Mouse (Mus musculus) embryonic fibroblast, embryonic 13.5 days (primary cell): ENCODE measurements around the gene Prr12. TPM values are rescaled to one million over a fixed set of nuclear protein-coding genes. Genes with fewer than 3 reads are reported as not detected.

Experiments used
- H3K27ac ChIP-seq: 2 replicates; pipeline ENCODE4 v1.5.1; 2012; ENCODE audit warnings: low read length, control low read depth, inconsistent platforms; ENCODE audit not compliant: insufficient read depth
- H3K4me1 ChIP-seq: 2 replicates; pipeline ENCODE4 v1.6.1; 2011; ENCODE audit warnings: low read length; ENCODE audit not compliant: control insufficient read depth, insufficient read depth
- H3K4me3 ChIP-seq: 2 replicates; pipeline ENCODE4 v1.5.1; 2011; ENCODE audit warnings: mild to moderate bottlenecking, control low read depth, low read length; ENCODE audit not compliant: insufficient read depth
- CTCF ChIP-seq: IDR thresholded peaks from 2 replicates; pipeline ENCODE4 v1.5.1; 2011; ENCODE audit warnings: mild to moderate bottlenecking, control low read depth, low read length, moderate library complexity, borderline replicate concordance; ENCODE audit not compliant: insufficient read depth
- POLR2A ChIP-seq: IDR thresholded peaks from 2 replicates; pipeline ENCODE4 v1.6.1; 2011; ENCODE audit warnings: low read depth, mild to moderate bottlenecking, control low read depth, low read length, moderate library complexity
- polyA plus RNA-seq: library from polyadenylated mRNA; stranded (reverse); fragments of >200 nt; gene quantifications from 2 replicates; pipeline ENCODE4 v1.2.4, GENCODE M21; 2011; ENCODE audit warnings: low read depth; ENCODE audit not compliant: missing spikeins, insufficient read length

Prr12 gene
- polyA plus RNA-seq, 1 experiment: 15.4 TPM

DNA sequence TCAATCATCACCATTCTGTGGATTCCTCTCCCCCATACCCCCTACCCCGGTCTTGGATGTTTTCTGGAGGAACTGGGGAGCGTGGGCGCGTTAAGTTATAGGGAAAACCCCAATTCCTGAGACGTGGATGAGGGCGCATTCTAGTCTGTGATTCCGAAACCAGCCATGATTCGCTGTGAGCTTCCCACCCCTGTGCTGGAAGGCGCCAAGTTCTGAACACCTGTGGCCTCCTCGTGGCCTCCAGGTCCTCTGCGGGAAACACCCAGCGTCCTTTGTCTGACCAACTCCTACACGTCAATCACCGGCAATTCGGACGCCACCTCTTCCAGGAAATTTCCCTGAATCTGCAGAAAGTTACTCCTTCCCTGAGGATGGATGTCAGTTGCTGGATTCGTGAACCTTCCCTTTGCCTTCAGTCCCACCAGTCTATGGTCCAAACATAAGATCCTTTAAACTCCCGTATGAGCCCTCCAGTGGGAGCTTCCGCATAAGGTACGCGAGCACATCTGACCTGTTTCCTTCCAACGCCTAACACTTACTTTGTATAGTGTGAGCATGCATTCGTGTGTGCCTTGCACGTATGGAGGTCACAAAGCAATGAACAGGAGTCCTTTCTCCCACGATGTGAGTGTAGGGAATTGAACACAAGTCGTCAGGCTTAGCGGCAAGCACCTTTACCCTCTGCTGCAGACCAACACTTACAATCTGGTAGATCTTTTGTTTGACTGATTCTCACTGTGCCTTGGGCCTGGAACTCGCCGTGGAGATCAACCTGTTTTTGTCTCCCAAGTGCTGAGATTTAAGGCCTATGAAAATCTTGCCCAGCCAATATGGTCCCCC lies 65.6 kb downstream of the Prr12 start:
- peak overlapping the region; percentile 85 for H3K27ac ChIP-seq
- H3K4me3 ChIP-seq: peak overlapping the region; percentile 79
- no peaks in the 10 kb centered on the region for H3K4me1 ChIP-seq
- TF ChIP-seq POLR2A: peak; percentile 82
- TF ChIP-seq CTCF: no peak

DNA sequence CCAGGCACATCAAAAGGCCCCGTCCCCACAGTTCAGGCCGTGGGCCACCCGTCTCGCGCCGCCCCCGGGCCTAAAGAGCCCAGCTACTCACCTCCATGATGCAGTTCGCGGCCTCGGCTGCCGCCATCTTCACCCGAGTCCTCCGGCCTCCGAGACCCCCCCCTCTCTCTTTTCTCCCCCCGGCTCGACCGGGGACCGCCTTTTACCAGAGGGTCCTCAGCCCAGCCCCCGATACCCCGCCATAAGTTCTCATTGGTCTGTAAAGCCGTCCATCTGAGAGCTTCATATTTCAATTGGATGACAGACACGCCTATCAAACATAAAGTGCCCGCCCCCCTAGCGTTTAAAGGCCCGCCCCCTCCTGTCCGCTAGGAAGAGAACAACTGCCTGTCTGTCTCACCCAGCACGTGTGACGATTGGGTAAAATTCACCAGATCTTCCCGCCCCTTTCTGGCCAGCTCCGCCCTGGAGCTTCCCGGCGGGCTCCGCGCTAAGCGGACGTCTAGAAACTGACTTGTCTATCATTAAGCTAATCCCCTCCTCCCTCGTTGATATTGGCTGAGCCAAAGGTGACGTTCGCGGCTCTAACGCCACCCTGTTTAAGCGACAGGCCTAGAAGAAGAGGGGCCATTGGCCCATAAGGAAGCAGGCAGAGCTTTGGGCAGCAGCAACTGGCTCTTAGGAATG lies 66.3 kb downstream of the Prr12 start, which contains the start of gene Prmt1:
TSS of gene Prmt1 (minus strand) at position 377 of the 687 bp plus-strand sequence.
- TF ChIP-seq POLR2A (peak; percentile 83), CTCF (no peak)
- Histone ChIP-seq H3K27ac (peak within 1 kb of the TSS; percentile 87), H3K4me1 (no peaks in the 10 kb centered on the region), H3K4me3 (peak within 1 kb of the TSS; percentile 95)

DNA sequence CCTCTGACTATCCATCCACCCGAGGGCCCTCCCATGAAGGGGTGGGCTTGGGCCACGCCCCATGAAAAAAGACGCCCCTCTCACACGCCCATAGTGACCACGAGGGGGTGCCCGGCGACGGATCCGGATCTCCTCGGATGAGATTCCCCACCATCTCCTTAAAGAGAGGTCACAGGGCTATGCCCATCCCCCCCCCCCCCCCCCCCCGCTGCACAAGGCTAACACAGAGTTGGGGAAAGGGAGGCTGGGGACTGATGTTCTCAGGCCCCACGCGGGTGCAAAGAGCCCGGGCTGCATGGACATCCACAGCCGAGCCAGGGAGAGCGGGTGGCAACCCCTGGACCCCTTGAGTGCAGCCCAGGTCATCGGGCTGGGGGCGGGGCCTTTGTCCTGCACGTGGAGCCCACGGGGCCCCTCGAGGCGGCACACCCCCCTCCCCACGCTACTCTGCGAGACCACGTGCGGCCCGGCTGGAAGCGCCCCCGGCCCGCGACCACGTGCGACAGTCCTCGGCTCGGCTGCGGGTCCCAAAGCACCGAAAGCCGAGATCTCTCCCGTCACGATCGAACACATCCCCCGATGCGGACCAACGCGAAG lies 67.0 kb downstream of the Prr12 start:
- TF ChIP-seq CTCF: no peak
- H3K27ac ChIP-seq: peak overlapping the region; percentile 87
- H3K4me1 ChIP-seq: no peaks in the 10 kb centered on the region
- peak overlapping the region; percentile 95 for H3K4me3 ChIP-seq

- TF ChIP-seq CTCF: no peak
- no peak for TF ChIP-seq POLR2A
- H3K4me3 ChIP-seq: peak overlapping the region; percentile 95
- no peak overlapping the region for H3K27ac ChIP-seq
- H3K4me1 ChIP-seq: no peaks in the 10 kb centered on the region
Observed at GRCm38 (mm10) chr7:44984833-44985164, 67.9 kb downstream of the Prr12 start.

GRCm38 (mm10) chr7:44983944-44984832 lies 68.5 kb downstream of the Prr12 start:
- Histone ChIP-seq H3K4me3 (peak overlapping the region; percentile 95; the same call in 1 of the 2 replicates), H3K4me1 (no peaks in the 10 kb centered on the region), H3K27ac (peak overlapping the region; percentile 15)
- TF ChIP-seq POLR2A (no peak), CTCF (no peak)

GRCm38 (mm10) chr7:44983085-44983484 lies 69.6 kb downstream of the Prr12 start:
- Histone ChIP-seq H3K4me3 (no peak overlapping the region), H3K27ac (no peak overlapping the region), H3K4me1 (no peaks in the 10 kb centered on the region)
- peak; percentile 97 for TF ChIP-seq CTCF
- TF ChIP-seq POLR2A: no peak

DNA sequence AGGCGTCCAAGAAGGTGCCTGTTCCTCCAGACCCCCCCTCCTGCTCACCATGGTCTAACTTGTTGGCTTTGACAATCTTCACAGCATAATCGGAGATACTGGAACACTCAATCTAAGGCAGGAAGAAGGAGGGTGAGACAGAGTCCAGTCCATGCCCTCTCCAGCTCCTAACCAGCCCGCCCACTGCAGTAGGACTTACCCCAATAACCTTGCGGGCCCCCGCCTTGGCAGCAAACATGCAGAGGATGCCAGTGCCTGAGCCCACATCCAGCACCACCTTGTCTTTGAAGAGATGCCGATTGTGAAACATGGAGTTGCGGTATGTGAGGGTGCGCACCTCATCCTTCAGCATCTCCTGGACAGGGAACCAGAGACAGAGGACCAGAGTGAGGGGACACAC lies 71.1 kb downstream of the Prr12 start:
- TF ChIP-seq POLR2A: no peak
- TF ChIP-seq CTCF: no peak
- Histone ChIP-seq H3K4me3 (no peak overlapping the region), H3K4me1 (no peaks in the 10 kb centered on the region), H3K27ac (no peak overlapping the region)

- no peak for TF ChIP-seq CTCF
- TF ChIP-seq POLR2A: no peak
Observed at GRCm38 (mm10) chr7:44978300-44978699, 74.4 kb downstream of the Prr12 start.

More at GRCm38 (mm10) chr7:44978300-44978699, 74.4 kb downstream of the Prr12 start:
- H3K4me3 ChIP-seq: no peak overlapping the region
- H3K27ac ChIP-seq: no peak overlapping the region
- no peaks in the 10 kb centered on the region; the same call in 1 of the 2 replicates for H3K4me1 ChIP-seq

Other genes starting within 250 kb of the Prr12 start
- 41.1 and 41.2 TPM in 2 replicates for gene Nup62, start 236.8 kb downstream of the Prr12 start, polyA plus RNA-seq
- gene Il4i1, start 236.5 kb downstream of the Prr12 start, polyA plus RNA-seq: 2.1 and 2.3 TPM in 2 replicates
- 342 and 471 TPM in 2 replicates for gene Atf5, start 236.2 kb downstream of the Prr12 start, polyA plus RNA-seq
- gene Akt1s1, start 203.9 kb downstream of the Prr12 start, polyA plus RNA-seq: 80.0 and 84.2 TPM in 2 replicates
- gene Tbc1d17, start 203.8 kb downstream of the Prr12 start, polyA plus RNA-seq: 26.9 and 33.8 TPM in 2 replicates
- 24.7 and 30.6 TPM in 2 replicates for gene Pnkp, start 195.7 kb downstream of the Prr12 start, polyA plus RNA-seq
- 144 and 160 TPM in 2 replicates for gene Ptov1, start 183.1 kb downstream of the Prr12 start, polyA plus RNA-seq
- 33.4 and 42.8 TPM in 2 replicates for gene Med25, start 160.2 kb downstream of the Prr12 start, polyA plus RNA-seq
- 11.1 and 11.5 TPM in 2 replicates for gene Fuz, start 156.8 kb downstream of the Prr12 start, polyA plus RNA-seq
- gene Ap2a1, start 123.4 kb downstream of the Prr12 start, polyA plus RNA-seq: 129 and 132 TPM in 2 replicates
- not detected in 2 replicates for gene Tsks, start 109.7 kb downstream of the Prr12 start, polyA plus RNA-seq
- 68.9 and 82.5 TPM in 2 replicates for gene Cpt1c, start 78.0 kb downstream of the Prr12 start, polyA plus RNA-seq
- 403 and 439 TPM in 2 replicates for gene Prmt1, start 66.3 kb downstream of the Prr12 start, polyA plus RNA-seq
- 62.2 and 75.1 TPM in 2 replicates for gene Irf3, start 55.2 kb downstream of the Prr12 start, polyA plus RNA-seq
- gene Bcl2l12, start 54.2 kb downstream of the Prr12 start, polyA plus RNA-seq: 31.8 and 37.1 TPM in 2 replicates
- 75.4 and 79.8 TPM in 2 replicates for gene Scaf1, start 36.5 kb downstream of the Prr12 start, polyA plus RNA-seq
- 83.0 and 116 TPM in 2 replicates for gene Rras, start 34.9 kb downstream of the Prr12 start, polyA plus RNA-seq
- 33.0 and 38.0 TPM in 2 replicates for gene Nosip, start 9.5 kb upstream of the Prr12 start, polyA plus RNA-seq
- 15.1 and 17.5 TPM in 2 replicates for gene Prrg2, start 9.8 kb upstream of the Prr12 start, polyA plus RNA-seq
- 439 and 601 TPM in 2 replicates for gene Rcn3, start 39.3 kb upstream of the Prr12 start, polyA plus RNA-seq
- 41.5 and 64.3 TPM in 2 replicates for gene Fcgrt, start 51.0 kb upstream of the Prr12 start, polyA plus RNA-seq
- 1,929 and 1,977 TPM in 2 replicates for gene Rps11, start 71.6 kb upstream of the Prr12 start, polyA plus RNA-seq
- 3,288 and 3,370 TPM in 2 replicates for gene Rpl13a, start 75.9 kb upstream of the Prr12 start, polyA plus RNA-seq
- gene Gm45713, start 83.3 kb upstream of the Prr12 start, polyA plus RNA-seq: 1.8 TPM in 2 replicates
- gene Flt3l, start 83.6 kb upstream of the Prr12 start, polyA plus RNA-seq: 9.4 and 17.1 TPM in 2 replicates
- gene Pih1d1, start 101.4 kb upstream of the Prr12 start, polyA plus RNA-seq: 45.6 and 56.2 TPM in 2 replicates
- gene Aldh16a1, start 101.7 kb upstream of the Prr12 start, polyA plus RNA-seq: 24.9 and 25.0 TPM in 2 replicates
- gene Slc17a7, start 111.1 kb upstream of the Prr12 start, polyA plus RNA-seq: 0.28 and 0.58 TPM in 2 replicates
- not detected in 2 replicates for gene Gfy, start 126.7 kb upstream of the Prr12 start, polyA plus RNA-seq
- gene Pth2, start 128.1 kb upstream of the Prr12 start, polyA plus RNA-seq: not detected in 2 replicates
- gene Ccdc155, start 152.0 kb upstream of the Prr12 start, polyA plus RNA-seq: not detected in 2 replicates
- not detected in 2 replicates for gene Dkkl1, start 159.3 kb upstream of the Prr12 start, polyA plus RNA-seq
- gene Tead2, start 162.9 kb upstream of the Prr12 start, polyA plus RNA-seq: 79.9 and 94.3 TPM in 2 replicates
- gene Cd37, start 186.2 kb upstream of the Prr12 start, polyA plus RNA-seq: 0.86 TPM in 1 of 2 replicates, not detected in the other
- gene Slc6a16, start 188.2 kb upstream of the Prr12 start, polyA plus RNA-seq: not detected in 2 replicates
- gene Slc6a21, start 224.6 kb upstream of the Prr12 start, polyA plus RNA-seq: not detected in 2 replicates